Mouse (Mus musculus): ENCODE results near the gene Ermp1.

Gene Ermp1

DNA sequence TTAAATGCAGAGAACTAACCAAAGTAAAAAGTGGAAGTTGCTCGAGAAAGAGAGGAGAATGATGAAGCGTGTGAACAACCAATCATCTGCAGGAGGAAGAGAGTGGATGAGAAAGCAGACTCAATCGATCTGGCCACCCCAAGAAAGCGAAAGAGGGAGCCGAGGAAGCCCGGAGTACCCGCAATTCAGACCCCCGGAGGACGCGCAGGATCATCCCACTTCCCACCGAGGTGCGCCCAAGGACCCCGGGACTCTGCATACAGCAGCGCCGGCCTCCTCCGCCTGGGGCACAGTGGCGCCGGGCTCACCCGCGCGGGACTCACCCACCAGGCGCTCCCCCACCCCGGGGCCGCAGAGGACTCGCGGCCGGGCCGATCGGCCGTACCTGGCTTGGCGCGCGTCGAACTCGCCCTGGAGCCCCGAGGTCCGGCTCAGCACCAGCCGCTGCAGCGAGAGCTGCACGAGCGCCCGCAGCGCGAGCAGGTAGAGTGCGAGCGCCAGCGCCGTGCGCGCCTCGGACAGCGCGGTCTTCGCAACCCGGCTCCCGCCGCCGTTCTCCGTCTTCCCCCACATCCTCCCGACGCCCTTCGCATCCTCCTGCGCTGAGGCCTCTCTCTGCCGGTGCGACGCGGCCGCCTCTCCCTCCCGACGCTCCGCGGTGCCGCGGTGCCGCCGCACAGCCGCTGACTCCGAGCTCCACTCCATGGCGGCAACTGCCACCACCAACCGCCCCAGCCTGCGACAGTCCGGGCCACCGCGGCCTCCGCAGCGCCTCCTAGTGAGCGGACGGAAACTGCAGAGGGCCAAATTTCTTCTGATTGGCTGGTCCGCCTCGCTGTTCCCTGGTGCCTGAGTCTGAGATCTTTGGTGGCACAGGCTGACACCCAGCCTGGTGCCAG, at the start of gene Ermp1:
Gene Ermp1, minus strand, starts transcription at position 765 of the 899 bp plus-strand sequence.
- DNase-seq (ENCODE audit: low read depth) = peak; percentile 91

DNA sequence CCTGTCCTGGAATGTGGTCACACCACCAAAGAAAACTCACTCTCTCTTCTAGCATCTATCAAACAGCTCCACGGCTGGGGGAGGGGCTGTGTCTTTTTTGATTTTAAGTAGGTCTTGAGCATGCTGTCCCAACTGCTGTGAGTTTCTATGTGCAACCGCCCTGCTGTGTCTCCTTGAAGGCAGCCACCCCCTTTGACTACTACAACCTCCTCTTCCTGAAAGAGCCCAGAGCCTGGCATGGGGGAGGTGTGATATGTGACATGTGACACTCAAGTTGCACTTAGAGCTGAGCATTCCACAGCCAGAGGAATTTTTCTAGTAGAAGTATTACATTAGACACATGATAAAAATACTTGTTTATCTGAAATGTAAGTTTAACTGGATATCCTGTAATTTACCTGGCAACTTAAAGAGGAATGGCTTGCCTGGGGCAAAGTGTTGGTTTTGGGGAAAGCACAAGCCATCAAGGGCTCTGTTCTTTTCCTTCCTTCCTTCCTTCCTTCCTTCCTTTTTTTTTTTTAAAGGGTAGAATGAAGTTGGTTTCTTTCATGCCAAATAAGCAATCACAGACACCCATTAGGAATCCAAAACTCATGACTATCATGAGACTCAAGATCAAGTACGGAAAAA, 49.1 kb upstream of the Ermp1 start, which contains the start of gene Mlana:
Gene Mlana, plus strand, starts transcription at position 580 of the 630 bp plus-strand sequence.
- DNase-seq (ENCODE audit: low read depth) = peak; percentile 32

DNA sequence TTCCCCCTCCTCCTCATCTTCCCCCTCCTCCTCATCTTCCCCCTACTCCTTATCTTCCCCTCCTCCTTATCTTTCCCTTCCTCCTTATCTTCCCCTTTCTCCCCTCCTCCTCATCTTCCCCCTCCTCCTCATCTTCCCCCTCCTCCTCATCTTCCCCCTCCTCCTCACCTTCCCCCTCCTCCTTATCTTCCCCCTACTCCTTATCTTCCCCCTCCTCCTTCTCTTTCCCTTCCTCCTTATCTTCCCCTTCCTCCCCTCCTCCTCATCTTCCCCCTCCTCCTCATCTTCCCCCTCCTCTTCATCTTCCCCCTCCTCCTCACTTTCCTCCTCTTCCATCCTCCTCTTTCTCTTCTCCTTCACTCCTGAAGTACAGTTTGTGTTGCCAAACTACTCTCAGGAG, 48.6 kb upstream of the Ermp1 start:
- no peak for DNase-seq (ENCODE audit: low read depth)

DNA sequence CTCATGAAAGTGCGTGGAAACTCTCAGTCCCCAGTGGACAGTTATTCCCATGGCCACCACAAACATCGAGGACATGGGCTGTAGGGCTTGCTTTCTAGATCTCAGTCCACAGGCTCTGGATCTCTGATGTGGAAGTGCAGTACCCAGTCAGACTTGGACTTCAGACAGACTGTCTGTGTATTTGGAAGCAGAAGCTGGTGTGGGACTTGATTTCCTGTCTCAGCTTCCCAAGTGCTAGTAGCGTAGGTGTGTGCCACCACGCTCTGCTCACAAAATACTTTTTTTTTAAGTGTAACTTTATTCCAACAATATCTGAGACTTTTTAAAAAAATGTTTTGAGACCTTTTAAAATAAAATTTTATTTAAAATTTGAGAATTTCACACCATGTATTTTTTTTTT, 48.1 kb upstream of the Ermp1 start:
- no peak for DNase-seq (ENCODE audit: low read depth)

DNA sequence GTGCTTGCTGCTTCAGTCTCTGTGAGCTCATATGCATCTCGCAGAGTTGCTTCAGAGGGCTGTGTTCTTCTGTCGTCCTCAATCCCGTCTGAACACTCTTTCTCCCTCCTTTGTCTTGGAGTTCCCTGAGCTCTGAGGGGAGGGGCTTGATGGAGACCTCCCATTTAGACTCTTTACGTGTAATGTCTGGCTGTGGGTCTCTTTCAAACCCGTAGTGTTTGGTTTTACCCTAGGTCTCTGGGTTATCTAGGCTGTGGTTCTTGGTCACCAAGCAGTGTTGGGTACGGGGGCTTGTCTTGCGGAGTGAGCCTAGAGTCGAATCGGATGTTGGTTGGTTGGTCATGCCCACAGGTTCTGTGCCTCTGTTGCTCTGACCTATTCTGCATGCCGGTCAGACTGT, 46.9 kb upstream of the Ermp1 start:
- DNase-seq (ENCODE audit: low read depth) = no peak

DNA sequence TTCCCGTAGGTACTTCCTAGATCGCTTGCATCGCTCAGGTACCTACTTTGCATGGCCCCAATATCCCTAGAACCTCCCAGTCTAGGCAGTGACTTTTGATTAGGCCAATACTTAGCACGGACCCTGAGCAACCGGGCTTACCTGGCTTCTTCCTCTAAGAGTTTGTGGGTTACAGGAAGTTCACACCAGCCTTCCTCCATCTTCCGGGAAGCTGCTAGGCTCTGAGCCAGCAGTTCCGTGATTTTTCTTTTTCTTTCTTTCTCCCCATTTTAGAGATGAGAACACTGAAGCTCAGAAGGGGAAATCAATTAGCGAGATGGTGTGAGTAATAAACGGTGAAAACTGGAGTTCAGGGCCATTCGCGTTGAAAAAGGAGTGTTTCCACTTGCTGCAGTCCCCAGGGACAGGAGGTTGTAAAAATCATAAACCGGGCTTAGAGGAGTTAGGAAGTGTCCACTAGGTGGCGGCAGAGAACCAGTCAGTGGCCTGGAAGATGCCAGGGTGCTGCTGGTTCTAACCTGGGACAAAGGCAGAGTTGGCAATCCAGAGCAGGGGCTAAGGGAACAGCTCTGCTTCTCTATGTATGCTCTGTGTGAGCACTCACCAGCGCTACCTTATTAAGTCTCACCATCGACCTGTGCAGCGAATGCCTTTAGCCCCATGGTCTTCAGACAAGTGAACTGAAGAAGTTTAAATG, 35.8 kb upstream of the Ermp1 start:
- DNase-seq (ENCODE audit: low read depth) = peak; percentile 93

DNA sequence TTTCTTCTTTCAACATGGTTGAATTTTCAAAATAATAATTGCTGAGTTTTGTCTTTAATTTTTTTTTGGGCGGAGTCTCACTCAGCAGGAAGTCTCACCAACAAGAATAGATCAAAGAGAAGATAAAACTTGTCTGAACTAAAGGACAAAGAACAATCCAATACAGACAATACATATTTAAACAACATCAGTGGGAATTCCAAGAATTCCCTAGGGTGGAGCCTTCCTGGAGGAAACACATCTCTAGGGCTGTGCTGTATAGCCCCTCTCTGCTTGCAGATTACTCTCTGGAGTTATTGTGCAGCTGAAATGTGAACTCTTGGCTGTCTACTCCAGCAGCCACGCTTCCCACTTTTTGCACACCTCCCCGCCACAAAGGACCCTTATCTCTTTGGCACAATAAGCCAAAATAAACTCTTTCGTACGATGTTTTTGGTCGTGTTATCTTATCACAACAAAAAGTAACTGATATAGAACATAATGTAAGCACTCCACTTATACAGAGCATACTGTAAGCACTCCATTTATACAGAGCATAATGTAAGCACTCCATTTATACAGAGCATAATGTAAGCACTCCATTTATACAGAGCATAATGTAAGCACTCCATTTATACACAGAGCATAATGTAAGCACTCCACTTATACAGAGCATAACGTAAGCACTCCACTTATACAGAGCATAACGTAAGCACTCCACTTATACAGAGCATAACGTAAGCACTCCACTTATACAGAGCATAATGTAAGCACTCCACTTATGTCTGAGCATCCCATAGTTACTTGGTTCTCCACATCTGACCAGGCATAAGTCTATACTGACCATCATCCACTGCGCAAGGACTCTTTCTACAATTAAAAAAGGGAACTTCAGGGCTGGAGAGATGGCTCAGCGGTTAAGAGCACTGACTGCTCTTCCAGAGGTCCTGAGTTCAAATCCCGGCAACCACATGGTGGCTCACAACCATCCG, 32.3 kb upstream of the Ermp1 start:
- no peak for DNase-seq (ENCODE audit: low read depth)

DNA sequence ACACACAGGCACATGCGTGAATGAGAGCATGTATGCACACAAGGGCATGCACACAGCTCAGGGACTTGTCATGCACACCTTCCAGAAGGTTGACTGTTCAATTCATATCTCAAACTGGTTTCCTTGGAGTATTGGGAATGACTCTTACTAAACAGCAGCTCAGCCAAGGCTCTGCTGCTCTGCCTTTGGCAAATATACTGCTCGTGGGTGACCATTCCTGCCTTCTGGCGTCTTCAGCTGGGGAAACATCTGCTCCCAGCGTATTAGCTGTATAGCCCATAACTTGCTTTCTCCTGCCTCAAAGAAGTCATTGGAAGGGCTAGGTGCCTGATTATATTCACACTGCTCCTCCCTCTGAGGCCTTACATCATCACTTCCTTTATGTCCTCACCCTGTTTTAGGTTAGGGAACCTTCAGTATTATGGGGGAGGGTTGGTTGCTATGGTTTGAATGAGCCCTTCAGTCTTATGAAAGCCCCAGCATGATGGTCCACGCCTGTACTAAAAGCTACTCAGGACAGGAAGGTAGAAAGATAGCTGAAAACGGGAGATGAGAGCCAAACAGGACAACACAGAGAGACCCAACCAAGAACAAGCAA, 30.1 kb upstream of the Ermp1 start:
- DNase-seq (ENCODE audit: low read depth) = no peak

DNA sequence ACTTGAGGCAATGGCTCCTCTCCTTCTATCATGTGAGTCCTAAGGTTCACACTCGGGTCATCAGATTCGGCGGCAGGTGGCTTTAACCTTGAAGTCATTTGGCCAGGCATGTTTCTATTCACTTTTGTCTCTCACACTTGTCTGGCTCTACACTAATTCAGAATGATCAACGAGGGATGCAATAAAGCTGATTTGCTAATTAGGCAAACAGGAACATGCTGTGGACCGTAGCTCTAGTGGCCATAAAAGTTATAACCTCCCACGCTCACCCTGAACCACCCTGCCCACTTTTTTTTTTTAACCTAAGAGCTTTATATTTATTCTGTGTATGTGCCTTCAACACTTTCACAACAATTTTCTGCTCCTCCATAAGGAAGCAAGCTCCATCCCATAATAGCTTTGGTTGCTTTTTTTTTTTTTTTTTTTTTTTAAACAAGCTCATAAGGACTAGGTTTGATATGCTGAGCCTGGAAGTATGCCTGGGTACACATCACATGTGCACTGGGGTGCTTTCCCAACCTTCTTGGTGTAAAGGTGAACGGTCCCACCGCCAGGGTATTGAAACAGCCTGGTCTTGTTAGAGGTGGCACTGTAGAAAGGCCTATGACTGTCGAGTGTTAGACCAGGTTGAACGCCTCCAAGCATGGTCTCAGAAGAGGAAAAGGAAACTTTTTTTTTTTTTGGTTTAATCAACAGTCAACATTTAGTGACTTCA, 28.4 kb upstream of the Ermp1 start:
- DNase-seq (ENCODE audit: low read depth) = no peak

DNA sequence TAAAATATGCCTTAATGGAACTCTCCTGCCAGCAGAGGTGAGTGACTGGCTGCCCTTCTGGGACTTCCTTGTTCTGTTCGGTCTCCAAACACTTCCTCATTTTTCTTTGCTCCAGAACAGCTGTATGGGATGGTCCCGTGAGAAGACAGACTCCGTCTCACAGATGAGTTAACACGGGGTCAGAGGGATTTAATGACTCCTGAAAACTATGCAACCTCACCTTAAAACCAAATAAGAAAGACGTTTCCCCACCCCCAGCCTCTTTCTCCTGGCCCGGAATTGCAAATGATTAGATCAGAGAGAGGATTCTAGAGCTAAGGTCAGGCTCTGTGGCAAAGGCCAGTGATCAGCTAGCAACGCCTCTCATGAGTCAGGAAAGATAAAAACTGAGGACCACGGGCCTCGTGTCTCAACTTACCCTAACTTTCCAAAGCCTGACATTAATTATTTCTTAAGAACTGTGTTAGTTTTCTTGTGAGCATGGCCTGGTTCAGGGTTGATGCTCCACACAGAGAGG, 27.4 kb upstream of the Ermp1 start:
- DNase-seq (ENCODE audit: low read depth) = no peak

DNA sequence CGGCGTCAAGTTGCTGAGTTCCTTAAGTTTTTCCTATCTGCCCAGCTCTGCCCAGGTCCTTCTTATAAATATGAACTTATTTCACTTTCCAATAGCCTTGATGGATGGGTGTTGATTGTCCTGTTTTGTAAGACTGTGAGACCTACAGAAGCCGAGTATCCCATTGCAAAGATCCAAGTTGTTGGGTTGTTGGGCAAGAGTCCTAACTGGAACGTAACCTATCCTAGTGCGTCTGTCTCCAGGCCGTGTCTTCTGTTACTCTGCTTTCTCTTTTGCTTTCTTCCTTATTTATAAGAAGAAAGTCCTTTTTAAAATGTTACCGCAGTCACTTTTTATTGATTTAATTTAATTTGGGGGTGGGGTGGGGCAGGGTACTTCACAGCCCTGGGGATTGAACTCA, 26.7 kb upstream of the Ermp1 start:
- no peak for DNase-seq (ENCODE audit: low read depth)

DNA sequence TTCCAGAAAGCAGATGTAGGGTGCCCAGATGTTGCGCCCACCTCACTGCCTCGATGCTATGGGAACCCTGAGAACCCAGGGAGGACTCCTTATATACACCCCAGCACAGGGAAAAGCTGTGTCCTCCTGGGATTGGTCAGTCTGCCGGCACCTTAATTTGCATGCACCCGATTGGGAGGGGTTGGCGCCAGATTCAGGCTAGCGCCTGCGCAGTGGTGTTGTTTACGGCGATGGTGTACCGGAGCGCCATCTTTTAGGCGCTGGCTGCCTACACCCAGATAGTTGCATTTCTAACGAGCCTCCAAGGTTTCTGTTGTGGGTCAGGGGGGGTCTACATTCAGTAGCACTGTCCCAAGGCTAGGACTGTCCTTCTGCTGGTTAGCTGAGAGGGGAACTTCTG, 24.4 kb upstream of the Ermp1 start:
- DNase-seq (ENCODE audit: low read depth) = no peak

DNA sequence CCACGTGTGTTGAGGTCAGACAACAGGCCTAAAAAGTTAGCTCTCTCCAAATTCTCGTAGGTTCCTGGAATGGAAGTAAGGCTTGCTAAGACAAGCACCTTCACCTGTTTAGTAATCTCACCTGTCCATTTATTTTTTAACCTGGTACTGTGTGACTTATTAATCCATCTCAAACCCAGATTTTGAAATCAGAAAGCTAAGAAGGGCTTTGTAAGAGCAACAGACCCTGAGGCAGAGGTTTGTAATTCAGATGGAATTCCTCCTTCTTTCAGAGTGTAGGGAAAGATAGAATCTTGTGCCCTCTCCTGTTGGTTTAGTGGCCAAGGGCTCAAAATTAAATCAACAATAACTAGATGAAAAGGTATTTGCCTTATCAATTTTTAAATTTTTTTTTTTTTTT, 22.9 kb upstream of the Ermp1 start:
- DNase-seq (ENCODE audit: low read depth) = no peak

DNA sequence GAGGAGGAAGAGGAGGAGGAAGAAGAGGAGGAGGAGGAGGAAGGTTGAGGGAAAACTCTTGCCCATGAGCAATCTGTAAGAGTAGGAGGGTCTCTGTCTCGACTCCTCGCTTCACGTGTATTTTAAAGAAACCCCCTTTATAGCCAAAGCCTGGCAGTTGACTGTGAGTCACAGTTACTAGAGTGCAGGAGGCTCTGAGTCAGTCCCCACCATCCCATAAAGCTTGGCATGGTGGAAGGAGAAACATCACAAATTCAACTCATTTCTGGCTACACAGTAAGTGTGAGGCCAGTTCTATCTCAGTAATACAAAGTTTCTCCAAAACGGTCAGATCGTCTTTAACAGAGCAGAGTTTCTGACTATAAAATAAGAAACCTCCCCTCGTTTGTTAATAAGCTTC, 22.0 kb upstream of the Ermp1 start:
- DNase-seq (ENCODE audit: low read depth) = peak; percentile 73

DNA sequence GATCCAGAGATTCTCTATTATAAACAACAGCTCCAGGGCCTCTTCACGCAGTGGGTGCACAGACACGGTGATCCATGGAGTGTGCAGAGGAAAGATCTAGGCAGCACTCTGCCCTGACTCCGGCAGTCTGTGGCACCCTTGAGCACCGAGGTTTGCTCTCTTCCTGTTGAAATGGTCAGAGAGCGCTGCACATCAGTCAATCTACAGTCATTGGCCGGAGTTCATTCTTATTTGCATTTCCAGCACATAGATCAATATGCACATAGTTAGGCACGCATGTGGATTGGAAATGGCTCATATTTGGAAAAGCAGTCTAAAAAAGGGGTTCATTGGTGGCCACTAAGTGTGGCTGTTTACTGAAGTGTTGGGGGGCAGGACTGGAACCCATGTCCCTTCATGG, 19.9 kb upstream of the Ermp1 start:
- DNase-seq (ENCODE audit: low read depth) = no peak

DNA sequence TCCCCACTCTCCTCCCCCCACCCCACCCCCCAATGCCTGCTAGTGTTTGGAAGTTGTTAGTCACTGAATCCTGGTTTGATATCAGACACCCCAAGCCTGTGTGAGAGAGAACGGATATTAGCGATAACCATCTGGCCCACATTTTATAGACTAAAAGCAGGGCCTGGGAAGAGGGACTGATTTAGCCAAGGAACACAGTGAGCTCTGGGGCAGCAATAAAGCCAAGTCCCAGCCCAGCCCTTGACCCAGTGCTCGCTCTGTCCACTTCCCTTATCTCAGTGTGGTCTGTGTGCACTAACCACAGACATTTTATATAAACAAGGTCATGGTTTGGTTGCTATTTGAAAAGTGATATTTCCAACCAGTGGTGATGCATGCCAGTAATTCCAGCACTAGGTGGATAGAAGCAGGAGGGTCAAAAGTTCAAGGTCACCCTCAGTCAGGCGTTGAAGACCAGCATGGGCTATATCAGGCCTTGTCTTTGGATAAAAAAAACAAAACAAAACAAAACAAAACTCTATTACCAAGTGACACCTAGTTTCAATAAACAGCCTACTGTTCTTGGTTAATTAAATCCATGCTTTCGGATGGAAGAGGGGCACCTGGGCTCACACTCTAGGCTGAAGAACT, 18.9 kb upstream of the Ermp1 start:
- peak; percentile 65 for DNase-seq (ENCODE audit: low read depth)

DNA sequence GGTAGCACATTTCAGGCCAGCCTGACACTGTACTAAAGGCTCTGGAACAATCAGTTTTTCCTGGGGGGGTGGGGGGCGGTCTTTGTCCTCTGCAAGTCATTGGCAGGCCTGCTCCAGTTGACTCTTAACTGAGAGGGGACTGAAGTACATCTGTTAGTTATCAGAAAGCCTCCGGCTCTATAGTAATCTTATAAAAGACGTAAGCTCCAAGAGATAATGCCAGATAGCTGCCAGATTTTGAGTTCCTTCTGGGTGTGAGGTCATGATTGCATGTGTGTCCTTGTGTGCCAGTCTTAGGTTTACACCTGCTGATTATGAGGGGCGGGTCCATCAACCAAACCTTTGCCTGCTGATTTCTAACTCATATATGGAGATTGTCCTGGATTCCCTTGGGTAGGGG, 17.9 kb upstream of the Ermp1 start:
- no peak for DNase-seq (ENCODE audit: low read depth)

DNA sequence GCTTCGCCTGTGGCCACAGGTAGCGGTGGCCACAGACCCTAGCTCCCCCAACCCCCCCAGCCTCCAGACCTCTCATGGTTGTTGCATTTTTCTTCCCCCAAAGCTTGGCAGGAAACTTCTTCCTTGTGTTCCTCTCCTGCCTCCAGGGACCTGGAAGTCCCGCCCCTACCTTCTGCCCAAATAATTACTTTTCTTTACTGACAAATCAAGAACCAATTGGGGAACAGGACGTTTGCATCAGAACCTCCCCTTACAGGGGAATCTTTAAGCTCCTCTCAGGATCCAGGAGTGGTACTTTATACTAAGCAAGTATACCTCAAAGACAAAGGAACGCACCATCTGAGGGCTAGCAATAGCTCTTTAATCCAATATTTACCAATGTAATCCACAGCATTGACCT, 16.7 kb upstream of the Ermp1 start:
- DNase-seq (ENCODE audit: low read depth) = no peak

DNA sequence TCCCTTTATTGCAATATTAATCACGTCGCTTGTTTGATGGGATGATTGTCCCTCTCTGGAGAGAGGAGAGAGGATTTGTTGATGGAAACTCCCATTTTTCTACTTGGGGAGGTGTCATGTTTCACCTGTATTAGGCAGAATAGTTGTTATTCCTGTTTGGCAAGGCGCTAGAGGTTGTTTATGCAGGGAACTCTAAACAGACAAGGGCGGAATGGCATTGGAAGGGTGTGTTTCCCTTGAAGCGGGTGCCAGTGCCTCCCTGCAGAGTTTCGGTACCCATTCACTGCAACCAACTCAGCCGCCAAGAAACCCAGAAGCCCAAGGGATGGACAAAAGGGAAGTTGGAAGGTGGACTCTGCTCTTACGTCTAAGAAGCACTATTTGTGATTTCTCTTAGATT, 15.6 kb upstream of the Ermp1 start:
- no peak for DNase-seq (ENCODE audit: low read depth)

All from NIH3T3 (cell line).